Mouse (Mus musculus): ENCODE data around the gene Galnt13. TPM values are rescaled to one million over a fixed set of nuclear protein-coding genes. Genes with fewer than 3 reads are reported as not detected.
"Not testable (repeated sequence)": the region's sequence is repeated elsewhere in the genome, so short reads cannot be mapped to it uniquely, and the experiment has no call there.

The Galnt13 gene
- total and polyA plus RNA-seq, 3 experiments, result 0.05 TPM; not detected in 2

DNA sequence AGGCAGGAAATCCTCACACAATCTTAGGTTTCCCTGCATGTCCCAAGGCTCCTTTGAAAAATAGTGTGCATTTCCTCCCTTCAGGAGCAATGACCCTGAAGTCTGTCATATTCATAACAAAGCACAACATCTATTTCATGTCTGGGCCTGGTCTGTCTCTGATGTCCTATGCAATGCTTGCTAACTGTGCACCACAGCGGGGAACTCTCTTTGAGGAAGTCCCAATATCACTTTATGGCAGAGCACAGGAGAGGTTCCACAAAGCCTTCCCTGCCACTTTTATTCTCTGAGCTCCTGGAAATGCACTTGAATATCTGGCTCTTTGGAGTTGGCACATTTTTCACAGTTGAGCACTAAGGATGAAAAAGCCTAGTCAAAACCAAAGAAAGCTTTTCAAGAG, 547.7 kb downstream of the Galnt13 start:
- Histone ChIP-seq H3K4me1 (ENCODE audit: insufficient read depth, low read depth, low read length) (no peaks in the 10 kb centered on the region), H3K9me3 (replicated peaks) (no peaks in the 10 kb centered on the region), H3K27me3 (ENCODE audit: insufficient read depth, low read length) (no peaks in the 10 kb centered on the region), H3K4me3 (ENCODE audit: low read depth, low read length) (no peak overlapping the region), H3K36me3 (replicated peaks) (no peaks in the 10 kb centered on the region)
- DNase-seq (ENCODE audit: low spot score) (no peak), ATAC-seq (ENCODE audit: extremely low read depth, insufficient number of reproducible peaks, low FRiP score, poor library complexity, severe bottlenecking) (no peak)
- TF ChIP-seq POLR2AphosphoS5 (IDR thresholded peaks at IDR 0.05; ENCODE audit: insufficient replicate concordance, low read depth, low read length), result no peak

DNA sequence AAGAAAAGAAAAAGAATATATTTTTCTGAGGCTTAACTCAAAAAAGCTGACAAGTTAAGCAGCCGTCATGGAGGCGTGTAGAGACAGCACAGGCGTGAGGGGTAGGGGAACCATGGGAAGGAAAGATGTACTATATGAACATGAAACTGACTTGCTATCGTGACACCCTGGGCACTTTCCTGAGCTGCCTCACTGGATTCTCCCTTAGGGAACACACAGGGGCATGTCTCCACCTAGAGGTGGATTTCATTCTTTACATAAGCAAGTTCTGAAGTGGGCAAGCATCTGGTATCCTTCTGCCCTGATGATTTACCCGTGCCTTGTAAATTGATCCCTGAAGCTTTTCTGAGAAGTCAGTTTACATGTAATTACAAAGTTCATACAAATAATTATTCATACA, 586.4 kb downstream of the Galnt13 start:
- not testable (repeated sequence) for H3K4me3 ChIP-seq (ENCODE audit: low read depth, low read length); H3K9me3 ChIP-seq (replicated peaks); H3K4me1 ChIP-seq (ENCODE audit: insufficient read depth, low read depth, low read length); ATAC-seq (ENCODE audit: extremely low read depth, insufficient number of reproducible peaks, low FRiP score, poor library complexity, severe bottlenecking); H3K27me3 ChIP-seq (ENCODE audit: insufficient read depth, low read length); H3K36me3 ChIP-seq (replicated peaks); DNase-seq (ENCODE audit: low spot score)

DNA sequence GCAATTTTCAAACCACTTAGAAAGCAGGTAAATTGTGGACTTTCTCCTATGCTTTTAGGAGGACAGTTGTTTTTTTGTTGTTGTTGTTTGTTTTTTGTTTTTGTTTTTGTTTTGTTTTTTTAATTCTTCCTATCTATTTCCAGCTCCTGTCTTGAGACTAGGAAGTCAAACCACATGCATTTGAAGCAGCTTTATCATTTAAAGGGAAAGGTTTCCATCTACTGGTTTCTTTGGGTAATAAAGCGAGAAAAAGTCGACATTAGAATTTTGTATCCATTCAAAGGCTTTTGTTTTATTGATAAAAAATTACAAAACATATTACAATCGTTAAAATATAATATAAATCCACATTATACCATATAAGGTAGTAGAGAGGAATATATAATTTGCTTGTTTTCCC, 598.5 kb downstream of the Galnt13 start:
- no peak overlapping the region for H3K4me3 ChIP-seq (ENCODE audit: low read depth, low read length)
- no peaks in the 10 kb centered on the region for H3K27me3 ChIP-seq (ENCODE audit: insufficient read depth, low read length)
- H3K36me3 ChIP-seq (replicated peaks), result no peaks in the 10 kb centered on the region
- H3K4me1 ChIP-seq (ENCODE audit: insufficient read depth, low read depth, low read length), result no peaks in the 10 kb centered on the region
- no peak for ATAC-seq (ENCODE audit: extremely low read depth, insufficient number of reproducible peaks, low FRiP score, poor library complexity, severe bottlenecking)
- no peak for DNase-seq (ENCODE audit: low spot score)
- TF ChIP-seq TAL1 (conservative IDR thresholded peaks at IDR 0.05; ENCODE audit: low read depth, low read length), result no peak
- no peak for TF ChIP-seq POLR2AphosphoS5 (IDR thresholded peaks at IDR 0.05; ENCODE audit: insufficient replicate concordance, low read depth, low read length)
- TF ChIP-seq GATA2 (IDR thresholded peaks at IDR 0.05; ENCODE audit: borderline replicate concordance, low read depth, low read length), result no peak
- TF ChIP-seq CTCF (IDR thresholded peaks at IDR 0.05; ENCODE audit: low read depth, low read length), result no peak
- no peak for TF ChIP-seq GATA1 (IDR thresholded peaks at IDR 0.05; ENCODE audit: borderline replicate concordance, low read length)
- H3K9me3 ChIP-seq (replicated peaks), result no peaks in the 10 kb centered on the region

DNA sequence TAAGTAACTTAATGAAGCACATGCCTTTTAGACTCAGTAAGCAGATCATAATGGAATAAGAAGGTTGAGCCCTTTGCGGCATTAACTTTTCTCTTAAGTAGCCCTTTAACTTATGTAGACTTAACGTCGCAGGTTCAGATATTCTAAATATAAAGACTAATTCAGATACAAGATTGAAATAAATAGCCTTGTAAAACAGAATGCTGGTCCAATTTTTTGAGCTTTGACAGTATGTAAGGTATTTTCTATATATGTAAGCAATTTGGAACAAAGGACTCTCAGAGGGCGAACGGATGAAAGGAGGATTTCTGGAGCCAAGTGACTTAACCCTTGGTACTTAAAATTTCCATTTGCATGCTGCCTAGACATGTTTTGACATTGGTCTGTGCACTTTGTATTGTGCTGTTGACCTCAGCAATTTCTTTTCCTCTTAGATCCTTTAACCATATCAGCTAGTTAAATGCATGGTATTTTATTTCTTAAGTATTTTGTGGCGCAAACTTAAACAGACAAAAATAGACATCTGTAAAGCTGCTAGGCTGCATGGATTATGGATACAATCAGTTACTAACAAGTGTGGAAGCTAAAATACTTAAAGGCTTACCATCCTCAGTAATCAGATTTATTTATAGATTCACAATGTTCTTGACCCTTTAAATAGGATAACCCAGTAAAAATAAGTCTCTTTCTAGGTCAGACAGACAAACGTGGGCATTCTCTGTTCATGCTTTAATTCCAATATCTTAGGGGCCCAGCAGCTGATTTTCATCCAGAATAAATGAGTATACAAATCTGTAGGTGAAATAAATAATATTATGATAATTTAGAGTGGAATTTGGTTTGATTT, 629.6 kb downstream of the Galnt13 start:
- ATAC-seq (ENCODE audit: extremely low read depth, insufficient number of reproducible peaks, low FRiP score, poor library complexity, severe bottlenecking), result no peak
- Histone ChIP-seq H3K9me3 (replicated peaks) (no peaks in the 10 kb centered on the region), H3K4me3 (ENCODE audit: low read depth, low read length) (no peak overlapping the region), H3K4me1 (ENCODE audit: insufficient read depth, low read depth, low read length) (no peaks in the 10 kb centered on the region), H3K36me3 (replicated peaks) (no peaks in the 10 kb centered on the region), H3K27me3 (ENCODE audit: insufficient read depth, low read length) (no peaks in the 10 kb centered on the region)
- TF ChIP-seq GATA2 (IDR thresholded peaks at IDR 0.05; ENCODE audit: borderline replicate concordance, low read depth, low read length) (no peak), TAL1 (conservative IDR thresholded peaks at IDR 0.05; ENCODE audit: low read depth, low read length) (no peak), CTCF (IDR thresholded peaks at IDR 0.05; ENCODE audit: low read depth, low read length) (no peak), POLR2AphosphoS5 (IDR thresholded peaks at IDR 0.05; ENCODE audit: insufficient replicate concordance, low read depth, low read length) (no peak), GATA1 (IDR thresholded peaks at IDR 0.05; ENCODE audit: borderline replicate concordance, low read length) (no peak)
- no peak for DNase-seq (ENCODE audit: low spot score)

DNA sequence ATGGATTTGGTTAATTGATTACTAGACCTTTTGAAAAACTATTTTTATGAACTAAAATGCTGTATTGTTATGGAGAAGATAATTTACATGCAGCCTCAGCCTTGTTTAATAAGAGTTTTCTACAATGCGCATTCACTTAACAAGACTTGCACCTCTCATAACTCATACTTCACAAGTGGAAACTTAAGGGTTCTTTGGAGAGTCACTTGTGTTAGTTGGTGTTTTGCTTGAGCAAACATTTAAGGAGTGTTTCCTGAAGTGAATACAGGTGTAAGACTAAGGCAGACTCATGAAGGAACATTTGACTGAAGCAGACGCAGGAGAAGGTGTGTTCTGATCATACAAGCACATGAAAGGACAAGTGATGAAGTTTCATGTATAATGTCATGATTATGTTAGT, 649.5 kb downstream of the Galnt13 start:
- no peak for ATAC-seq (ENCODE audit: extremely low read depth, insufficient number of reproducible peaks, low FRiP score, poor library complexity, severe bottlenecking)
- H3K4me3 ChIP-seq (ENCODE audit: low read depth, low read length), result no peak overlapping the region
- no peaks in the 10 kb centered on the region for H3K27me3 ChIP-seq (ENCODE audit: insufficient read depth, low read length)
- TF ChIP-seq TAL1 (conservative IDR thresholded peaks at IDR 0.05; ENCODE audit: low read depth, low read length), result no peak
- TF ChIP-seq POLR2AphosphoS5 (IDR thresholded peaks at IDR 0.05; ENCODE audit: insufficient replicate concordance, low read depth, low read length), result no peak
- TF ChIP-seq CTCF (IDR thresholded peaks at IDR 0.05; ENCODE audit: low read depth, low read length), result no peak
- no peak for TF ChIP-seq GATA2 (IDR thresholded peaks at IDR 0.05; ENCODE audit: borderline replicate concordance, low read depth, low read length)
- TF ChIP-seq GATA1 (IDR thresholded peaks at IDR 0.05; ENCODE audit: borderline replicate concordance, low read length), result no peak
- no peak for DNase-seq (ENCODE audit: low spot score)
- no peaks in the 10 kb centered on the region for H3K9me3 ChIP-seq (replicated peaks)
- no peaks in the 10 kb centered on the region for H3K4me1 ChIP-seq (ENCODE audit: insufficient read depth, low read depth, low read length)
- H3K36me3 ChIP-seq (replicated peaks), result no peaks in the 10 kb centered on the region

DNA sequence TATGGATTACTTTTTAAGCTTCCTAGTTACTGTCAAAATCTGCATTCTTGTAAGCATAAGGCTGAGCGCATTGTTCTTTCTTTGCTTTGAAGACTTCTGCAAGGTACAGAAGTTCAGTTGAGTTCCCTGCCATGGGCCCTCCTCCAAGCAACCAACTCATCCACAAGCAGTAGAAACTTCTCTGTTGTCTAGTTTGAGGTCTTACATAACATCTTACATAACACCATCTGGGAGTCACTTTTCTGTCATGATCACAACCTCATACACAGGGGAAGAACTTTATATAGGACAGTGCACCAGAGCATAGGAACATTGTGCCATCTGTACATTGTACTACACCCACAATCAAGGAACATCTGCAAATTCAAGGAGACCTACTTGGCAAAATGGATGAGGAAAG, 651.9 kb downstream of the Galnt13 start:
- no peaks in the 10 kb centered on the region for H3K36me3 ChIP-seq (replicated peaks)
- H3K4me3 ChIP-seq (ENCODE audit: low read depth, low read length), result no peak overlapping the region
- H3K4me1 ChIP-seq (ENCODE audit: insufficient read depth, low read depth, low read length), result no peaks in the 10 kb centered on the region
- no peak for DNase-seq (ENCODE audit: low spot score)
- no peaks in the 10 kb centered on the region for H3K9me3 ChIP-seq (replicated peaks)
- no peak for TF ChIP-seq TAL1 (conservative IDR thresholded peaks at IDR 0.05; ENCODE audit: low read depth, low read length)
- H3K27me3 ChIP-seq (ENCODE audit: insufficient read depth, low read length), result no peaks in the 10 kb centered on the region
- no peak for ATAC-seq (ENCODE audit: extremely low read depth, insufficient number of reproducible peaks, low FRiP score, poor library complexity, severe bottlenecking)

DNA sequence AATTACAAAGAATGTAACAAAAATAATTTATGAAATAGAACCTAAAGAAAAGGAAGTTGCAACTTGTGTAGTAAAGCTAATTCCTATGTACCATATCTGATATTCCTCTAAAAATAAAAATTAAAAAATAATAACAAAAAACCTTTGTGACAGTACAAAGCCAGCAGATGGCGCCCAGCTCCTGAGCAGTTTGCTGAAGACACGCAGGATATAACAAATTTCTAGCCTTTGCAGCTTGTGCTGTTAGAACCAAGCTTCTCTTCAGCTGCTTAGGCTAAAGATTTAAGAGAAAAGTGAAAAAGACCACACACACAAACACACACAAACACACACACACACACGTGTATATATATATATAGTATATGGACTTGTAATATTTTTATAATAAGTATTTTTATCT, 654.2 kb downstream of the Galnt13 start:
- no peak for TF ChIP-seq GATA2 (IDR thresholded peaks at IDR 0.05; ENCODE audit: borderline replicate concordance, low read depth, low read length)
- no peak for TF ChIP-seq TAL1 (conservative IDR thresholded peaks at IDR 0.05; ENCODE audit: low read depth, low read length)
- no peak for TF ChIP-seq CTCF (IDR thresholded peaks at IDR 0.05; ENCODE audit: low read depth, low read length)
- TF ChIP-seq POLR2AphosphoS5 (IDR thresholded peaks at IDR 0.05; ENCODE audit: insufficient replicate concordance, low read depth, low read length), result no peak
- no peak for TF ChIP-seq GATA1 (IDR thresholded peaks at IDR 0.05; ENCODE audit: borderline replicate concordance, low read length)
- H3K9me3 ChIP-seq (replicated peaks), result no peaks in the 10 kb centered on the region
- no peak overlapping the region for H3K4me3 ChIP-seq (ENCODE audit: low read depth, low read length)
- ATAC-seq (ENCODE audit: extremely low read depth, insufficient number of reproducible peaks, low FRiP score, poor library complexity, severe bottlenecking), result no peak
- no peaks in the 10 kb centered on the region for H3K36me3 ChIP-seq (replicated peaks)
- DNase-seq (ENCODE audit: low spot score), result no peak
- no peaks in the 10 kb centered on the region for H3K4me1 ChIP-seq (ENCODE audit: insufficient read depth, low read depth, low read length)
- no peaks in the 10 kb centered on the region for H3K27me3 ChIP-seq (ENCODE audit: insufficient read depth, low read length)

Data from G1E (cell line).